In genomic region chr16:13796746-13797175, GRCm38 (mm10) we compare ENCODE assay signal across 25 mouse cellular contexts. TPM values are rescaled to one million over a fixed set of nuclear protein-coding genes. Genes with fewer than 3 reads are reported as not detected.
DNase-seq lines count a peak whose midpoint lies in the region; ATAC-seq and TF ChIP-seq lines count a peak whose summit lies in the region.
"Had no signal": no experiment of that assay in that cellular context is flagged by ENCODE, and none has a peak within 500 bp of the region (broad histone marks: within the 10 kb centered on the region; RNA-seq: fewer than 3 reads in every experiment).

No protein-coding gene starts in this region.

- WGBS in spleen, adult 2 months, result 33% methylated on average over 5 of the region's 5 CpGs
- WGBS in intestine, postnatal 0 days, result 91% methylated on average over 5 of the region's 5 CpGs

- peaks cover 3% of the 10 kb centered on the region for H3K4me1 ChIP-seq in spleen, adult 2 months (ENCODE audit: control insufficient read depth, insufficient read depth, insufficient read length)
- H3K4me1 ChIP-seq in intestine, postnatal 0 days (replicated peaks; ENCODE audit: control insufficient read depth, insufficient read depth, low read length), result no peaks in the 10 kb centered on the region
- H3K4me1 ChIP-seq: embryonic facial prominence, embryonic 12.5 days; forebrain, embryonic 13.5 days; heart, embryonic 13.5 days; limb, embryonic 12.5 days; liver, embryonic 13.5 days; midbrain, embryonic 10.5 days; neural tube, embryonic 15.5 days had no signal

- peak overlapping the region; percentile 68 for H3K27ac ChIP-seq in spleen, adult 2 months (ENCODE audit: insufficient read depth, low read length)
- no peak overlapping the region for H3K27ac ChIP-seq in intestine, postnatal 0 days (ENCODE audit: low read depth, low read length)
- H3K27ac ChIP-seq: embryonic facial prominence, embryonic 12.5 days; forebrain, embryonic 13.5 days; heart, embryonic 13.5 days; limb, embryonic 12.5 days; liver, embryonic 13.5 days; midbrain, embryonic 10.5 days; neural tube, embryonic 15.5 days had no signal

- no peaks in the 10 kb centered on the region for H3K27me3 ChIP-seq in spleen, adult 2 months (ENCODE audit: control insufficient read depth, insufficient read depth, low read length)
- no peaks in the 10 kb centered on the region for H3K27me3 ChIP-seq in intestine, postnatal 0 days (replicated peaks; ENCODE audit: control insufficient read depth, insufficient read depth, low read length)
- H3K27me3 ChIP-seq: embryonic facial prominence, embryonic 12.5 days; forebrain, embryonic 13.5 days; heart, embryonic 13.5 days; limb, embryonic 12.5 days; liver, embryonic 13.5 days; neural tube, embryonic 15.5 days had no signal

- DNase-seq in spleen, adult 2 months (ENCODE audit: low read depth in 1 of 2, low spot score in 2 of 2), result peak; percentile 14 to 46
- no peak for DNase-seq in spleen, adult 18-20 months
- peak; percentile 78 for DNase-seq in induced T-regulatory cell, adult 2 months (ENCODE audit: low read depth)
- no peak for DNase-seq in left cerebral cortex, adult 18-20 months (ENCODE audit: low spot score in 2 of 2)
- DNase-seq in embryo, embryonic 9.5 days (ENCODE audit: extremely low spot score), result no peak
- DNase-seq: adrenal gland, postnatal 25 days; cerebellum, adult 18-20 months; heart, adult 18-20 months; kidney, adult 18-20 months; kidney, postnatal 14 days; liver, embryonic 13.5 days; lung, embryonic 14.5 days; lung, postnatal 36 days; right cerebral cortex, postnatal 25 days had no signal

- no peak overlapping the region for H3K4me2 ChIP-seq in intestine, postnatal 0 days (replicated peaks; ENCODE audit: low read depth)
- H3K4me2 ChIP-seq: embryonic facial prominence, embryonic 12.5 days; forebrain, embryonic 13.5 days; heart, embryonic 13.5 days; limb, embryonic 12.5 days; liver, embryonic 13.5 days; lung, embryonic 14.5 days; neural tube, embryonic 15.5 days had no signal

- H3K36me3 ChIP-seq in spleen, adult 2 months (ENCODE audit: control insufficient read depth, insufficient read depth, low read length), result peaks cover 27% of the 10 kb centered on the region
- peaks cover 79% of the 10 kb centered on the region for H3K36me3 ChIP-seq in intestine, postnatal 0 days (ENCODE audit: control insufficient read depth, insufficient read depth)

- H3K4me3 ChIP-seq in spleen, adult 2 months (ENCODE audit: extremely low read depth, insufficient read depth, insufficient read length), result no peak overlapping the region
- H3K4me3 ChIP-seq in intestine, postnatal 0 days (ENCODE audit: low read depth, low read length), result no peak overlapping the region
- H3K4me3 ChIP-seq: embryonic facial prominence, embryonic 12.5 days; erythroblast, embryonic 14.5 days; forebrain, embryonic 13.5 days; heart, embryonic 13.5 days; limb, embryonic 12.5 days; liver, embryonic 13.5 days; midbrain, embryonic 10.5 days; neural tube, embryonic 15.5 days had no signal

- H3K9me3 ChIP-seq in intestine, postnatal 0 days (ENCODE audit: control insufficient read depth), result no peaks in the 10 kb centered on the region
- H3K9me3 ChIP-seq: embryonic facial prominence, embryonic 12.5 days; forebrain, embryonic 13.5 days; heart, embryonic 13.5 days; limb, embryonic 12.5 days; liver, embryonic 13.5 days; midbrain, embryonic 10.5 days; neural tube, embryonic 15.5 days had no signal

- no peak overlapping the region for H3K9ac ChIP-seq in intestine, postnatal 0 days (ENCODE audit: low read depth, low read length)
- H3K9ac ChIP-seq: embryonic facial prominence, embryonic 12.5 days; forebrain, embryonic 13.5 days; heart, embryonic 13.5 days; limb, embryonic 12.5 days; liver, embryonic 13.5 days; lung, embryonic 14.5 days; neural tube, embryonic 15.5 days had no signal

- no peak for TF ChIP-seq CTCF in spleen, adult 2 months (IDR thresholded peaks at IDR 0.05; ENCODE audit: extremely low read depth, insufficient read depth, insufficient read length, insufficient replicate concordance)
- TF ChIP-seq CTCF in intestine, postnatal 0 days (IDR thresholded peaks at IDR 0.05; ENCODE audit: low read depth), result no peak

- peak; percentile 84 for ATAC-seq in CD4-positive, CD25-positive, alpha-beta regulatory T cell, adult 4 months
- ATAC-seq in neutrophil, adult 5-6 weeks (ENCODE audit: extremely low read depth, insufficient number of reproducible peaks, low FRiP score, poor library complexity, severe bottlenecking), result peak; percentile 82
- ATAC-seq in intestine, postnatal 0 days, result no peak
- ATAC-seq: forebrain, embryonic 13.5 days; hindbrain, embryonic 16.5 days had no signal

- no peak for TF ChIP-seq POLR2A in spleen, adult 2 months (IDR thresholded peaks at IDR 0.05; ENCODE audit: low read depth, low read length)

RNA-seq across cellular contexts. Expression of gene Rrn3, which starts 16.3 kb away (rescaled TPM):
- 5.9 and 6.0 TPM in 2 replicates for polyA plus RNA-seq in spleen, adult 2 months (2012; rRNA removed)
- 10 to 100 TPM; 54.1 to 65.3 TPM for polyA plus RNA-seq in CD4-positive, CD25-positive, alpha-beta regulatory T cell, adult 4 months (2017; shearing (Covaris generic))
- total RNA-seq in neutrophil, adult 5-6 weeks (2017), result 21.5 and 23.9 TPM in 2 replicates
- polyA plus RNA-seq in intestine, postnatal 0 days (2015; fragmentation: Nextera tagmentation; extraction: Ambion mirVana), result 22.6 and 24.2 TPM in 2 replicates
- 10 to 100 TPM; 49.1 to 51.7 TPM for total RNA-seq in left cerebral cortex, adult 18-20 months (2021)

RNA-seq across cellular contexts. Expression of gene Ntan1, which starts 21.9 kb away (rescaled TPM):
- polyA plus RNA-seq in spleen, adult 2 months (2012; rRNA removed), result 42.8 and 48.7 TPM in 2 replicates
- polyA plus RNA-seq in CD4-positive, CD25-positive, alpha-beta regulatory T cell, adult 4 months (2017; shearing (Covaris generic)), result 100 to 1,000 TPM; 129 to 146 TPM
- 55.7 and 61.1 TPM in 2 replicates for total RNA-seq in neutrophil, adult 5-6 weeks (2017)
- polyA plus RNA-seq in intestine, postnatal 0 days (2015; fragmentation: Nextera tagmentation; extraction: Ambion mirVana), result 115 and 119 TPM in 2 replicates
- total RNA-seq in left cerebral cortex, adult 18-20 months (2021), result 100 to 1,000 TPM in 1 of 2 experiments, 10 to 100 TPM in 1; 96.8 to 109 TPM

Comparison
In these comparisons a context has a peak if more than half of its experiments do, and no peak if none do; other contexts are left out.
1. DNase-seq: peak in spleen, adult 2 months (2 of 2) and induced T-regulatory cell, adult 2 months (single experiment); none in spleen, adult 18-20 months (0 of 2), left cerebral cortex, adult 18-20 months (0 of 2) and embryo, embryonic 9.5 days (single experiment).